10 mouse cellular contexts compared by ENCODE assay signal in the genomic region with DNA sequence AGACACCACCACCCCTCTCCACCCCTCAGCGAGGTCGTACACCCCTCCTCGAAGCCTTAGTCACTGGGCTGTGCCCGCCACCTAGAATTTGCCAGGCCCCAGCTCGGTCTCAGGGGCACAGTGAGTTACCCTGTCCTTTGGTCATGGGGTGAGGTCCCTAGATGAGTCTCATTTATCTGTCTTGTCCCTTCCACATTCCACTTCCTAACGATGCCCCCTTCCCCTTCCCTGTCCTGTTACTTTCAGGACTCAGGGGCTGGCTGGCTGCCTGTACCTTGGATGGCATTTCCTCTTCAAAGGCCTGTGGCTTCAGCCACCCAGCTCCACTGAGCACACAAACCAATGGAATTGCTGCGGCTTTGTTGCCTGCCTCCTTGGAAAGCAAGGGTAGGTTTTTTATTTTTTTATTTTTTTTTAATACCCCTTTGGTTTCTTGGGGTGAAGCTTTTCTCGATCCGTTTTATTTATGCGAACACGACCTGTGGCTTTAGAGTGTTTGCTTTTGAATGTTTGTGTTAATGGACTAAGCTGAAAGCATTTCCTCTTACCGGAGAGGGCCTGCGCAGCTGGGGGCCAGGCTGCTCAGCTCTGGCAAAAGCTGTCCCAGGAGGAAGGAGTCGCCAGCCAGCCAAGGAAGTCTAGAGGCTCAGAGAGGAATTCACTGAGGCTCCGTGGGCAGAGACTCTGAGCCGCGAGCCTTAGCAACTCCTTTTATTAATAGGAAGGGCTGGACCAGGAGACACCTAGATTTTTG. TPM values are rescaled to one million over a fixed set of nuclear protein-coding genes. Genes with fewer than 3 reads are reported as not detected.
DNase-seq lines count a peak whose midpoint lies in the region; ATAC-seq and TF ChIP-seq lines count a peak whose summit lies in the region.
"Had no signal": no experiment of that assay in that cellular context is flagged by ENCODE, and none has a peak within 500 bp of the region (broad histone marks: within the 10 kb centered on the region; RNA-seq: fewer than 3 reads in every experiment).

No protein-coding gene starts in this region.

- ATAC-seq in liver, embryonic 16.5 days (ENCODE audit: low read depth) = 0 out of 2 replicates have a peak, but pooled peaks have one; percentile 19
- ATAC-seq in granulocyte monocyte progenitor cell, adult 5-6 weeks (replicated peaks; ENCODE audit: poor library complexity, severe bottlenecking) = peak; percentile 35; the same call in 1 of the 2 replicates
- no peak for ATAC-seq in erythroid progenitor cell, adult 5-6 weeks (replicated peaks; ENCODE audit: low FRiP score, poor library complexity, severe bottlenecking)

- H3K36me3 ChIP-seq in liver, embryonic 16.5 days (ENCODE audit: control insufficient read depth, insufficient read depth) = no peaks in the 10 kb centered on the region

- H3K27me3 ChIP-seq in liver, embryonic 16.5 days (ENCODE audit: control insufficient read depth, insufficient read depth, low read depth, low read length) = no peaks in the 10 kb centered on the region

- H3K4me3 ChIP-seq in liver, embryonic 16.5 days (ENCODE audit: low read depth, low read length) = no peak overlapping the region
- H3K4me3 ChIP-seq in layer of hippocampus, adult 2 months = no peak overlapping the region

- no peak overlapping the region; the same call in 1 of the 2 replicates for H3K9ac ChIP-seq in liver, embryonic 16.5 days (ENCODE audit: low read depth, low read length)

- H3K4me2 ChIP-seq in liver, embryonic 16.5 days (ENCODE audit: low read depth, low read length) = peak overlapping the region; percentile 8; the same call in 1 of the 2 replicates

- no peak overlapping the region for H3K27ac ChIP-seq in liver, embryonic 16.5 days (ENCODE audit: low read length)
- no peak overlapping the region for H3K27ac ChIP-seq in layer of hippocampus, adult 2 months

- WGBS in liver, embryonic 16.5 days (ENCODE audit: insufficient replicate concordance) = 17% methylated on average over 17 of the region's 17 CpGs

- H3K9me3 ChIP-seq in liver, embryonic 16.5 days (replicated peaks; ENCODE audit: control insufficient read depth, low read length) = no peaks in the 10 kb centered on the region

- DNase-seq in liver = no peak
- DNase-seq in kidney, adult 18-20 months = peak; percentile 41
- peak; percentile 60 for DNase-seq in lung, postnatal 14 days
- no peak for DNase-seq in spleen, postnatal 4 days (ENCODE audit: low spot score in 2 of 2)
- DNase-seq in layer of hippocampus, adult 2 months (ENCODE audit: low spot score in 2 of 2) = no peak

- no peak for TF ChIP-seq CTCF in layer of hippocampus, adult 2 months (conservative IDR thresholded peaks at IDR 0.05)

- no peaks in the 10 kb centered on the region; the same call in 1 of the 2 replicates for H3K4me1 ChIP-seq in liver, embryonic 16.5 days (ENCODE audit: control insufficient read depth, low read depth, low read length)

RNA-seq across cellular contexts. Expression of a gene that starts 35.2 kb away (rescaled TPM):
- polyA plus RNA-seq in liver, embryonic 16.5 days (2015; fragmentation: Nextera tagmentation; extraction: Ambion mirVana) = 7.9 and 9.1 TPM in 2 replicates
- not detected in 2 replicates for total RNA-seq in granulocyte monocyte progenitor cell, adult 5-6 weeks (2014; fragmentation: Nextera tagmentation)
- not detected in 2 replicates for total RNA-seq in granulocyte monocyte progenitor cell, adult 5-6 weeks (2017)
- not detected in 2 replicates for total RNA-seq in erythroid progenitor cell, adult 5-6 weeks (2015; ENCODE audit: low replicate concordance)
- not detected in 2 replicates for total RNA-seq in erythroid progenitor cell, adult 5-6 weeks (2017; ENCODE audit: low replicate concordance)
- total RNA-seq in layer of hippocampus, adult 2 months (2021) = 1 to 10 TPM; 3.6 to 4.0 TPM
- total RNA-seq: hematopoietic stem cell, adult 5-6 weeks; MEL had no signal

RNA-seq across cellular contexts. Expression of a gene that starts 38.5 kb away (rescaled TPM):
- polyA plus RNA-seq in liver, embryonic 16.5 days (2015; fragmentation: Nextera tagmentation; extraction: Ambion mirVana) = 9.5 and 11.5 TPM in 2 replicates
- total RNA-seq in granulocyte monocyte progenitor cell, adult 5-6 weeks (2014; fragmentation: Nextera tagmentation) = 30.4 and 30.9 TPM in 2 replicates
- total RNA-seq in granulocyte monocyte progenitor cell, adult 5-6 weeks (2017) = 25.6 and 30.2 TPM in 2 replicates
- total RNA-seq in erythroid progenitor cell, adult 5-6 weeks (2015; ENCODE audit: low replicate concordance) = 4.7 and 6.7 TPM in 2 replicates
- 0.23 and 6.5 TPM in 2 replicates for total RNA-seq in erythroid progenitor cell, adult 5-6 weeks (2017; ENCODE audit: low replicate concordance)
- 10 to 100 TPM; 17.1 to 20.0 TPM for total RNA-seq in layer of hippocampus, adult 2 months (2021)

Comparison
In these comparisons a context has a peak if more than half of its experiments do, and no peak if none do; other contexts are left out.
1. DNase-seq: peak in kidney, adult 18-20 months (single experiment) and lung, postnatal 14 days (single experiment); none in liver (single experiment), spleen, postnatal 4 days (0 of 2) and layer of hippocampus, adult 2 months (0 of 2).
2. RNA of a gene that starts 35.2 kb away (total RNA-seq): 3.6 to 4.0 TPM in layer of hippocampus, adult 2 months; not detected in granulocyte monocyte progenitor cell, adult 5-6 weeks and not detected in erythroid progenitor cell, adult 5-6 weeks; every median in the first group is over 4 times any median in the second.